Mouse (Mus musculus): ENCODE results near the gene Zfp821. TPM values are rescaled to one million over a fixed set of nuclear protein-coding genes. Genes with fewer than 3 reads are reported as not detected.

Gene Zfp821
- total and polyA plus RNA-seq, 2 experiments from 2014 or later: 12.2 to 14.8 TPM

- 83% methylated on average over 2 of the region's 2 CpGs for WGBS
Observed at GRCm38 (mm10) chr8:109673596-109673995, 31.8 kb upstream of the Zfp821 start.

DNA sequence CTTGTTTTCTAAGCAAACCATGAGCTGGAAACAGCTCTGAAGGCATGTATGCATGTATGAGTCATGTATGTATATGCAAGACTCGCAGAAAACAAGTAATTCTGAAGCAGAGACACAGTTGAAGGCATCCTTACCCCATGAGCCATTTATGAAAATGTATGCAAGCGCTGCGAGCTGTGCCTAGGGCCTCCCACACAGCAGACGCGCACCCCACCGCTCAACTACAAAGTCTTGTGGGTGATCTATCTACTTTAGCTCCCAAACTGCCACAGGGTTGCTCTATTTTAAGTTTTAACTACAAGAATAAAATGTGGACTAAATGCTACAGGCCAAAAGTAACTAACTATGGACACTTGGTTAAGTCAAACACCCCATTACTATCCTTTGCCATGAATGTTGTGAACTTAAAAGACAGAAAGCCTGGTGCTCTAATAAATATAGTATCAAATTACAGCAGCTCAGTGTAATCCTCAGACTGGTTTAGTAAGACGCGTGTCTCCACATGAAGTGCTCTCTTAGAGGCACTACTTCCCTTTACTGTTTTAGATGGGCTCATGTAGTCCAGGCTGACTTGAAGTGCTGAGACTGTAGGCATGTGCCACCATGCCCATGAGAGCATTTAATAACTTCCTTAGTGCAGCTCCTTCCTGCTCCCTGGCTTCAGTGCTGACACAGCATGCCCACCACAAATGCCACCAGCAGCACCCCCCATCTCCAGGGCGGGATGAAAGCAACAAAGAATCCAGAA lies 29.3 kb upstream of the Zfp821 start:
- H3K9me3 ChIP-seq (replicated peaks; ENCODE audit: control insufficient read depth, low read length): no peaks in the 10 kb centered on the region
- H3K27me3 ChIP-seq (ENCODE audit: control insufficient read depth, insufficient read depth, low read length): no peaks in the 10 kb centered on the region
- ATAC-seq (ENCODE audit: insufficient read depth, low read depth) (no peak), DNase-seq (ENCODE audit: low spot score) (no peak)
- H3K4me1 ChIP-seq (ENCODE audit: control insufficient read depth, insufficient read depth): no peaks in the 10 kb centered on the region
- H3K4me2 ChIP-seq (ENCODE audit: low read depth, low read length): no peak overlapping the region
- TF ChIP-seq CTCF (IDR thresholded peaks at IDR 0.05; ENCODE audit: low read depth) (no peak), EP300 (IDR thresholded peaks at IDR 0.05; ENCODE audit: low read depth) (no peak)
- H3K27ac ChIP-seq (ENCODE audit: low read depth): no peak overlapping the region
- 96% methylated on average over 9 of the region's 9 CpGs for WGBS
- H3K36me3 ChIP-seq (replicated peaks; ENCODE audit: control insufficient read depth, insufficient read depth, low read length): peaks cover 96% of the 10 kb centered on the region
- H3K4me3 ChIP-seq (ENCODE audit: low read depth, low read length): no peak overlapping the region
- H3K9ac ChIP-seq (replicated peaks; ENCODE audit: low read depth, low read length): no peak overlapping the region

More at GRCm38 (mm10) chr8:109673596-109673995, 31.8 kb upstream of the Zfp821 start:
- no peak for TF ChIP-seq EP300 (IDR thresholded peaks at IDR 0.05; ENCODE audit: low read depth)
- TF ChIP-seq CTCF (IDR thresholded peaks at IDR 0.05; ENCODE audit: low read depth): no peak
- Histone ChIP-seq H3K4me3 (ENCODE audit: low read depth, low read length) (no peak overlapping the region), H3K4me2 (ENCODE audit: low read depth, low read length) (no peak overlapping the region), H3K9ac (replicated peaks; ENCODE audit: low read depth, low read length) (no peak overlapping the region), H3K9me3 (replicated peaks; ENCODE audit: control insufficient read depth, low read length) (no peaks in the 10 kb centered on the region), H3K36me3 (replicated peaks; ENCODE audit: control insufficient read depth, insufficient read depth, low read length) (peaks cover 93% of the 10 kb centered on the region), H3K4me1 (ENCODE audit: control insufficient read depth, insufficient read depth) (no peaks in the 10 kb centered on the region), H3K27me3 (ENCODE audit: control insufficient read depth, insufficient read depth, low read length) (no peaks in the 10 kb centered on the region), H3K27ac (ENCODE audit: low read depth) (no peak overlapping the region)
- DNase-seq (ENCODE audit: low spot score) (no peak), ATAC-seq (ENCODE audit: insufficient read depth, low read depth) (no peak)

GRCm38 (mm10) chr8:109681535-109681934 lies 23.8 kb upstream of the Zfp821 start:
- no peak overlapping the region for H3K4me3 ChIP-seq (ENCODE audit: low read depth, low read length)
- H3K27ac ChIP-seq (ENCODE audit: low read depth): no peak overlapping the region
- H3K27me3 ChIP-seq (ENCODE audit: control insufficient read depth, insufficient read depth, low read length): no peaks in the 10 kb centered on the region
- no peak overlapping the region for H3K9ac ChIP-seq (replicated peaks; ENCODE audit: low read depth, low read length)
- H3K9me3 ChIP-seq (replicated peaks; ENCODE audit: control insufficient read depth, low read length): no peaks in the 10 kb centered on the region
- H3K4me1 ChIP-seq (ENCODE audit: control insufficient read depth, insufficient read depth): peaks cover 3% of the 10 kb centered on the region; the same call in 1 of the 2 replicates
- no peak for ATAC-seq (ENCODE audit: insufficient read depth, low read depth)
- H3K36me3 ChIP-seq (replicated peaks; ENCODE audit: control insufficient read depth, insufficient read depth, low read length): peaks cover 61% of the 10 kb centered on the region
- TF ChIP-seq CTCF (IDR thresholded peaks at IDR 0.05; ENCODE audit: low read depth) (no peak), EP300 (IDR thresholded peaks at IDR 0.05; ENCODE audit: low read depth) (no peak)
- H3K4me2 ChIP-seq (ENCODE audit: low read depth, low read length): no peak overlapping the region
- no peak for DNase-seq (ENCODE audit: low spot score)
- 73% methylated on average over 3 of the region's 3 CpGs for WGBS

- 92% methylated on average over 5 of the region's 5 CpGs for WGBS
- no peak for ATAC-seq (ENCODE audit: insufficient read depth, low read depth)
- peaks cover 5% of the 10 kb centered on the region; the same call in 1 of the 2 replicates for H3K4me1 ChIP-seq (ENCODE audit: control insufficient read depth, insufficient read depth)
- DNase-seq (ENCODE audit: low spot score): no peak
- no peak overlapping the region for H3K4me2 ChIP-seq (ENCODE audit: low read depth, low read length)
- no peaks in the 10 kb centered on the region for H3K27me3 ChIP-seq (ENCODE audit: control insufficient read depth, insufficient read depth, low read length)
- H3K9me3 ChIP-seq (replicated peaks; ENCODE audit: control insufficient read depth, low read length): no peaks in the 10 kb centered on the region
- H3K27ac ChIP-seq (ENCODE audit: low read depth): no peak overlapping the region
- H3K4me3 ChIP-seq (ENCODE audit: low read depth, low read length): no peak overlapping the region
- no peak overlapping the region for H3K9ac ChIP-seq (replicated peaks; ENCODE audit: low read depth, low read length)
- TF ChIP-seq CTCF (IDR thresholded peaks at IDR 0.05; ENCODE audit: low read depth): no peak
- no peak for TF ChIP-seq EP300 (IDR thresholded peaks at IDR 0.05; ENCODE audit: low read depth)
- peaks cover 55% of the 10 kb centered on the region for H3K36me3 ChIP-seq (replicated peaks; ENCODE audit: control insufficient read depth, insufficient read depth, low read length)
Observed at GRCm38 (mm10) chr8:109682120-109682519, 23.2 kb upstream of the Zfp821 start.

GRCm38 (mm10) chr8:109687248-109687647 lies 18.1 kb upstream of the Zfp821 start:
- TF ChIP-seq EP300 (IDR thresholded peaks at IDR 0.05; ENCODE audit: low read depth) (no peak), CTCF (IDR thresholded peaks at IDR 0.05; ENCODE audit: low read depth) (no peak)
- no peak overlapping the region for H3K27ac ChIP-seq (ENCODE audit: low read depth)
- H3K4me1 ChIP-seq (ENCODE audit: control insufficient read depth, insufficient read depth): peaks cover 21% of the 10 kb centered on the region
- ATAC-seq (ENCODE audit: insufficient read depth, low read depth): no peak
- no peaks in the 10 kb centered on the region for H3K9me3 ChIP-seq (replicated peaks; ENCODE audit: control insufficient read depth, low read length)
- 80% methylated on average over 5 of the region's 5 CpGs for WGBS
- H3K36me3 ChIP-seq (replicated peaks; ENCODE audit: control insufficient read depth, insufficient read depth, low read length): peaks cover 7% of the 10 kb centered on the region
- H3K4me2 ChIP-seq (ENCODE audit: low read depth, low read length): no peak overlapping the region
- H3K4me3 ChIP-seq (ENCODE audit: low read depth, low read length): no peak overlapping the region
- no peak for DNase-seq (ENCODE audit: low spot score)
- H3K9ac ChIP-seq (replicated peaks; ENCODE audit: low read depth, low read length): no peak overlapping the region
- no peaks in the 10 kb centered on the region for H3K27me3 ChIP-seq (ENCODE audit: control insufficient read depth, insufficient read depth, low read length)

Data from heart, postnatal 0 days (tissue).